Mouse (Mus musculus): ENCODE results near the gene Plekhn1.
A peak's percentile ranks its signal among the peaks of the same experiment; 100 is the strongest.

Plekhn1 gene

DNA sequence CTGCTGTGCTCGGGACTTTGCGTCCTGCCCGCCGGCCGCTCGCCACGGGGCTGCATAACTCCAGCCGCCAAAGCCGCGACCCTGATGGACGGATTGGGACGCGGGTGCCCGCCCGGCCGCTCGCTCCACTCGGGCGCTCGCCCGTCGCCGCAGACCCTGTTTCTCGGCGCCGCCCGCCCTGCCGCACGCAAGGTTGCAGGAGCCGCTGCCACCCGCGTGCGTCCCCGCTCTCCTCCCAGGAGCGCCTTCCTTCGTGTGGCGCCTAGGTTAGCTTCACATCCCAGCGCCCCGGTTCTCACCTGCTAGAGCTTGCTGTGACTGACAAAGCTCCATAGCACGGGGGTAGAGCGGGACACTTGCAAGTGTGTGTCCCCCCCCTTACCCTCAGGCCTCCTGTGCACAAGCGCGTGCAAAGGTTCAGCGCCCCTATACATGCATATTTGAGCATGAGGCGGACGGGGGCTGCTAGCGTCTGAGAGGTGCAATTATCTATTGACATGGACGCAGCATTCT is at the start of gene Plekhn1:
Gene Plekhn1 (minus strand): TSS at position 157 of the 513 bp plus-strand sequence.
- DNase-seq: peak; percentile 67

GRCm38 (mm10) chr4:156255078-156255839 is 20.6 kb upstream of the Plekhn1 start, which contains the start of gene Samd11:
Gene Samd11, minus strand, starts transcription at chr4:156255657.
- DNase-seq: no peak

DNA sequence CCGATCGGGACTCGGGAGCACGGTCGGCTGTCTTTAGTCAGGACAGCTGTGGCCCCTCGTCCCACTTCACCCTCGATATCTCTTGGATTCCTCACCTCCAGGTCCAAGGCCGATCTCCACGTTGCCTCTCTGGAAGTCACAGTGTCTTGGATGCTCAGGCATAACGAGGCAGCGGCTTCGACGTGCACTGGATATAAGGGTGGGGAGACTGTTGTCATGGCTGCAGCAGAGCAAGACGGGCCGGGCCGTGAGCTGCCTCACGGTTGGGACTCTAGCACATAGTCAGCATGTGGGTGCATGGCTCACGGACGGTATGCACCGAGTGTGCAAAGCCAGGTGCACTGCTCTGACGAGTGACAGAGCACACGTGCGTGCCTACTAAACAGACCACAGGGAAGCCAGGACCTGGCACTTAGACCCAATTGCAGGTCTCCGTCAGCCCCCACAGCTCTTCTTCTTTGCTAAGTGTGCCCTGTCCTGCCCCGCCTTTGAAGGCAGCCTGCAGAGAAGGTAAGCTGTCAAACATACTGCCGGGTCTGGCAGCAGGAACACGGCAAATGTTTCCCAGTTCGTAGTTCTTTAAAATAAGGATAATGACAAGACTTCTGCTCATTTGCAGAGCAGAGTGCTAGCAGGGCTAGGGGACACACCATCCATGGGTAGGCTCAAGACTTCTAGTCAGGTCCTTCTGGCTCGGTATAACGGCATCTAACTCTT is 19.9 kb upstream of the Plekhn1 start:
- DNase-seq: no peak

GRCm38 (mm10) chr4:156253043-156253442 is 18.4 kb upstream of the Plekhn1 start:
- DNase-seq: no peak

DNA sequence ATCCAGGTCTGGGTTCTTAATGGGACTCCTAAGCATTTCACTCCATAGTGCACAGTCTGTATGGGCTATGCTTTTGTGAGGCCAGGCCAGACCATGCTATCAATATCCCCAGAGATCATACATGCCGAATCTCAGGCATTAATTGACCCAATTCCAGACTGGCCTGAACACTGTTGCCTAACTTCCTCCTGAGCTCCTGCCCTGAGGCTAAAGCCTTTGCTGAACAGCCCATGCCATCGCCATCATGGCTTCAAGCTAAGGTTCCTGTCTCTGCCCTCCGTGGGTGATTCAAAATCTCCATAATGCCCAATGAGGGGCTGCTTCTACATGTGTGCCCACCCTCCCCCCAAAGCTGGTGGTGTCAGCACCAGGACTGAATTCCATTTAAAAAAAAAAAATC is 18.0 kb upstream of the Plekhn1 start:
- DNase-seq: no peak

GRCm38 (mm10) chr4:156252140-156252539 is 17.5 kb upstream of the Plekhn1 start:
- no peak for DNase-seq

GRCm38 (mm10) chr4:156251081-156251480 is 16.4 kb upstream of the Plekhn1 start:
- peak; percentile 15 for DNase-seq

DNA sequence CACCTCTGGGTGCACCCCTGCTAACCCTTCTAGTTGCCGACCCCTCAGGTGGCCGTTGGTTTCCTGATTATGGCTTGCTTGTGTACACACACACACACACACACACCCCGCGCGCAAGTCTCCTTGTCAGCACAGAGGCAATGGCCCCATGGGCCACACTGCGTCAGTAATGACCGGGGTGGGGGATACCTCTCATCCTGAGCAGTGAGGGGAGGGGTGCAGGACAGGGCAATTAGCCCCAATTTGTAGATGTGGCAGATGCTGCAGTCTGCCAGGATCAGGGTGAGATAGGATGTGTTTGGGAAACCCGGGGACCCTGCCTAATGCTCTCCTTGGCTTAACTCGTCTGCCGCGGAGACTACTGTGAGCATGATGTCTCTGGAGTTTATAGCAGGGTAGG is 14.9 kb upstream of the Plekhn1 start:
- DNase-seq: no peak

- no peak for DNase-seq
These were observed 2.2 kb upstream of the Plekhn1 start for GRCm38 (mm10) chr4:156236651-156237447.

GRCm38 (mm10) chr4:156235808-156236533 is 1.3 kb upstream of the Plekhn1 start, which contains the start of gene Noc2l:
Gene Noc2l, plus strand, starts transcription at chr4:156236010.
- DNase-seq: peak; percentile 88

GRCm38 (mm10) chr4:156235360-156235770 is 708 bp upstream of the Plekhn1 start:
- peak; percentile 19 for DNase-seq

DNA sequence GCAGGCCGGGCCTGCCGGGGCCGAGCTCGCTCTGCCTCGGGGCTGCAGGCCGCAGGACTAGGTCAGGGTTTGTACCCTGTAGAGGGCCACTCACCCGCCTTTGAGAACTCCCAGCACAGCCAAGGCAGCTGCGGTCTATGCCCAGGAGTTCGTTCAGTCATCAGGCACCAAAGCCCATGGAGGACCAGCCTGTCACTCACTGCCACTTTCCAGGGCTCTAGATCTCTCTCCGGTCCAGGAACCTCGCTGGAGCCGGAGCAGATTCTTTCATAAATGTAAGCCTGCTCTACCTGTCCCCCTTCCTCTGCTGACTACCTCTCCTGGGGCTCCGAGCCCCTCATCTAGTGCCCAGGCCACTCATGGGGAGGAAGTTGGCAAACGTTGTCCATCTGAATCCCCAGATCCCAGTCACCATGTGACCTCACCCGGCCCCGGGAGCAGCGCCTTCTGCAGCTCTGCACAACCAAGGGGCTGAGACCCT is 596 bp downstream of the Plekhn1 start:
- DNase-seq: no peak

- peak; percentile 25 for DNase-seq
These were observed 6.1 kb downstream of the Plekhn1 start for GRCm38 (mm10) chr4:156228393-156229024.

DNA sequence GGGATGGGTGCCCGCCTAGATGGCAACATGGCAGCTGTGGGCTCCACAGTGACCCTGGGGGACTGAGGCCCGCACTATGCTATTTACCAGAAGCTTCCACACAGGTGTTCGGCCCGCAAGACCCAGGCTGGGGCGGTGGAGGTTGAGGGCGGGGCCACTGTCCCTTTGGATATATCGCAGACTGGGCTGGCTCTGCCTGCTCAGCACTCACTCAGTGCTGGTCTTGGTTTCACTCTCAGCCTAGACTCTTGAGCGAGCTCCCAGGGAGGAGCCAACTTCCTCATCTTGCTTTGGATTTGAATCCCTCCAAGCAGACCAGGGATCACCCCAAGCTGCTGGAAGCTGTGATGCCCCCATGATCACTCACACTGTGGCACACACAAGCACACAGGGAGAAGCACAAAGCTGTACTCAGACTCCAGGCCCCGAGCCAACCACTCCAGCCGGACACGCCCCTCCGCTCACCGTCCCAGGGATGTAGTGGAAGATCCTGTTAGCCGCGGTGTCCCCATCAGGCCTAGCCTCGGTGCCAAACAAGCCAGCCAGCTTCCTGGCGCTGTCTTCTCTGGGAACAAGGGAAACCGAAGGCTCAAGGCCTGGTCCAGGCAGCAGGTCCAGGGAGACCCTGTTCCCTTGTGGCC is 6.8 kb downstream of the Plekhn1 start:
- no peak for DNase-seq

DNA sequence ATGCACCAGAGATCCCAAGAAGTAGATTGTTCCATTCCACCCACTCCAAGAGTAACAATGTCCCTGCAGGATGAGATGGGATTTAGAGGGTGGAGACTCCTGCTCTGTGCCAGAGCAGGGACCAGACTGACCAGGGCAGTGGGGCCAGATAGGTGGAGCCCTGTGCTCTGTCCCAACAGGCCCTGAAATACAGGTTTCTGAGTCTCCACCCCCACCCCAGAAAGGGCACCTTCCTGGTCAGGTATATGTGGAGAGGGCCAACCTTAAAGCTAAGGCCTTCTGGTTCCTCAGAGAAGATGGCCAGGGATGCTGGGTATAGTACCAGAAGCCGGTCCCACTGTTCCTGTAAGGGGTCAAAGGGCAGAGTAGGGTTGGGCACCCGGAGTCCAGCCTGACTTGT is 10.4 kb downstream of the Plekhn1 start:
- no peak for DNase-seq

- DNase-seq: no peak
These were observed 14.7 kb downstream of the Plekhn1 start for GRCm38 (mm10) chr4:156219936-156220335.

GRCm38 (mm10) chr4:156217838-156218237 is 16.8 kb downstream of the Plekhn1 start:
- no peak for DNase-seq

DNA sequence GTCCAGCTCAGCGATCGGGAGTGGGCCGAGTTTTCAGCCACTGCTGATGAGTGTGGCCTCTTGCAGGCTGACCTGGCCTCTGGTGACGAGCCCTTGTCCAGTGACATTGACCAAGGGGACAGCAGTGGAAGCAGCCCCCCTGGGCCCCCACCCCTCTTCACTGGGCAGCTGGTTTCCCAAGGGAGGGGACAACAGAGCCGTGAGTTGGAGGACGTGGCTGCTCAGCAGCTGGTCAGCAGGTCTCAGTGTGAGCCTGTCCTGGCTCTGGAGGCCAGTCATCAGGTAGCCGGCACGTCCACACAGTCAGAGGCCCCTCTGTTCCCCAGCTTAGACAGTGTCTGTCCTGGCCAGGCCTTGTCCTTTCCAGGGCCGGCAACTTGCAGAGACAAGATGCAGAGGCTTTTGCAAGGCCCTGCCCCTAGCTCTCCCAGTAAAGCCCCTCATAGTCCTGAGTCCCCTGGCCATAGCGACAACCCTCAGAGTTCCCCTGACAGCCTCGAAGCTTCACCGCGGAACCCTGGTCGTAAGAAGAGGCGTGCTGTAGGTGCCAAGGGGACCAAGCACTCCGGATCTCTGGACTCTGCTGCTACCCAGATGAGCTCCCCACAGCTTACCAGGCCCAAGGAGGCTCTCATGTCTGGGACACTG is 17.5 kb downstream of the Plekhn1 start:
- DNase-seq: no peak

- no peak for DNase-seq
These were observed 18.5 kb downstream of the Plekhn1 start for GRCm38 (mm10) chr4:156216196-156216595.

- peak; percentile 74 for DNase-seq
These were observed 19.0 kb downstream of the Plekhn1 start, which contains the start of gene Perm1 for GRCm38 (mm10) chr4:156215649-156216048. Gene Perm1, plus strand, starts transcription at chr4:156215868.

All from kidney, adult 9 months (tissue).